9 mouse cellular contexts compared by ENCODE assay signal in the genomic region with DNA sequence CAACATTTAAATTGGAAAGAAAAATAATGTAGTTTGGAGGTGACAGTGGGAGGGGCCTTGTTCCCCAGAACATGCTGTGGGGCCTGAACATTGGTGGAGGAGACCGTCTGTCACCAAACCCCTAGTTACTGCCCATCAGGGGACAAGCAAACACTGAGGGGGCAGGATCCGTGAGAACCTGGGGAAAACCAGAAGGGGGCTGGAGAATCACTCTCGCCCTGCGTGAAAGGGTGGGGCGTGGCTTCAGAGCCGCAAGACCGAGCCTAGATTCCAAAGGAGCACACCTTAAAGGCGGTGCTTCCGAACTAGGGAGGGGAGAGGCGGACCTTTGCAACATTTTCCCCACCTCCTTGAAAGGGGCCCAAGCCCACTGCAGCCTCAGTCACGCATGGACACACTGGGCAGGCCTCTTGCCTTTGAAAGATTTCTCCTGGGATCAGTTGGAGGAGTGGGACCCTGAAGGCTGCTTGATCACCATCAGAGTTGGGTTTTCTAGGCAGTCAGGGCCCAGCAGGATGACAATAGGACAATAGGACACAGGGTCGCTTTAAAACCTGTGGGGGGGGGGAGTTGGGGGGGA. TPM values are rescaled to one million over a fixed set of nuclear protein-coding genes. Genes with fewer than 3 reads are reported as not detected.
DNase-seq lines count a peak whose midpoint lies in the region; ATAC-seq lines count a peak whose summit lies in the region.
"Had no signal": no experiment of that assay in that cellular context is flagged by ENCODE, and none has a peak within 500 bp of the region (broad histone marks: within the 10 kb centered on the region; RNA-seq: fewer than 3 reads in every experiment).

No protein-coding gene starts in this region.

- peaks cover 21% of the 10 kb centered on the region for H3K36me3 ChIP-seq in heart, embryonic 13.5 days
- H3K36me3 ChIP-seq in intestine, embryonic 16.5 days (ENCODE audit: control insufficient read depth, insufficient read depth, low read length): no peaks in the 10 kb centered on the region
- H3K36me3 ChIP-seq in midbrain, embryonic 11.5 days (ENCODE audit: control insufficient read depth, insufficient read depth, low read length): peaks cover 21% of the 10 kb centered on the region

- H3K4me3 ChIP-seq in heart, embryonic 13.5 days: peak overlapping the region; percentile 68
- peak overlapping the region; percentile 62 for H3K4me3 ChIP-seq in intestine, embryonic 16.5 days (ENCODE audit: low read length)
- H3K4me3 ChIP-seq in midbrain, embryonic 11.5 days (ENCODE audit: low read depth, low read length): peak overlapping the region; percentile 63
- H3K4me3 ChIP-seq: erythroblast, embryonic 14.5 days had no signal

- H3K27ac ChIP-seq in heart, embryonic 13.5 days (replicated peaks): peak overlapping the region; percentile 37; the same call in 1 of the 2 replicates
- peak overlapping the region; percentile 5; the same call in 1 of the 2 replicates for H3K27ac ChIP-seq in intestine, embryonic 16.5 days (ENCODE audit: low read length)
- H3K27ac ChIP-seq in midbrain, embryonic 11.5 days (ENCODE audit: low read depth, low read length): no peak overlapping the region

- peaks cover 34% of the 10 kb centered on the region for H3K4me1 ChIP-seq in heart, embryonic 13.5 days
- H3K4me1 ChIP-seq in intestine, embryonic 16.5 days (ENCODE audit: control insufficient read depth, insufficient read depth, low read length): peaks cover 22% of the 10 kb centered on the region
- peaks cover 11% of the 10 kb centered on the region for H3K4me1 ChIP-seq in midbrain, embryonic 11.5 days (ENCODE audit: control insufficient read depth, insufficient read depth, low read length)

- DNase-seq in heart, postnatal 14 days: no peak
- DNase-seq in embryo, embryonic 11 days: peak; percentile 35
- DNase-seq in midbrain, embryonic 11.5 days (ENCODE audit: low spot score, missing footprints): peak; percentile 91
- DNase-seq in gastrocnemius, postnatal 10 days: no peak
- no peak for DNase-seq in adrenal gland, postnatal 10 days
- DNase-seq in right cerebral cortex, postnatal 4 days: no peak

- H3K27me3 ChIP-seq in heart, embryonic 13.5 days (replicated peaks): peaks cover 61% of the 10 kb centered on the region
- peaks cover 43% of the 10 kb centered on the region for H3K27me3 ChIP-seq in intestine, embryonic 16.5 days (replicated peaks; ENCODE audit: control insufficient read depth, insufficient read depth, low read length)
- peaks cover 12% of the 10 kb centered on the region for H3K27me3 ChIP-seq in midbrain, embryonic 11.5 days (ENCODE audit: control insufficient read depth, insufficient read depth, low read length)

- peak overlapping the region; percentile 82 for H3K9ac ChIP-seq in heart, embryonic 13.5 days
- peak overlapping the region; percentile 63; the same call in 1 of the 2 replicates for H3K9ac ChIP-seq in intestine, embryonic 16.5 days (ENCODE audit: low read depth, low read length)
- H3K9ac ChIP-seq in midbrain, embryonic 11.5 days (ENCODE audit: low read length): no peak overlapping the region; the same call in 1 of the 2 replicates

- intact Hi-C loops in heart, postnatal 14 days (cut with DNase I): no loop called here

- H3K4me2 ChIP-seq in heart, embryonic 13.5 days: peak overlapping the region; percentile 90
- H3K4me2 ChIP-seq in intestine, embryonic 16.5 days (ENCODE audit: low read depth, low read length): peak overlapping the region; percentile 90
- peak overlapping the region; percentile 91 for H3K4me2 ChIP-seq in midbrain, embryonic 11.5 days

- 7% methylated on average over 12 of the region's 12 CpGs for WGBS in heart, embryonic 13.5 days
- WGBS in intestine, embryonic 16.5 days: 9% methylated on average over 12 of the region's 12 CpGs
- 3% methylated on average over 12 of the region's 12 CpGs for WGBS in midbrain, embryonic 11.5 days

- ATAC-seq in heart, embryonic 13.5 days (ENCODE audit: extremely low read depth, insufficient number of reproducible peaks, low FRiP score, low TSS enrichment): no peak
- no peak; the same call in 1 of the 2 replicates for ATAC-seq in intestine, embryonic 16.5 days
- ATAC-seq in midbrain, embryonic 11.5 days (ENCODE audit: low FRiP score): no peak

- 0 out of 2 replicates have a peak, but pooled peaks cover 3% of the 10 kb centered on the region for H3K9me3 ChIP-seq in heart, embryonic 13.5 days
- H3K9me3 ChIP-seq in intestine, embryonic 16.5 days (ENCODE audit: control insufficient read depth, low read length): peaks cover 7% of the 10 kb centered on the region; the same call in 1 of the 2 replicates
- peaks cover 23% of the 10 kb centered on the region for H3K9me3 ChIP-seq in midbrain, embryonic 11.5 days (ENCODE audit: control insufficient read depth, low read length)

RNA-seq across cellular contexts. Expression of a gene that starts 1.3 kb away (rescaled TPM):
- polyA plus RNA-seq in heart, embryonic 13.5 days (2015; fragmentation: Nextera tagmentation; extraction: Ambion mirVana): 1.3 and 1.4 TPM in 2 replicates
- total RNA-seq in heart, postnatal 14 days (2021): 10 to 100 TPM in 1 of 2 experiments, 1 to 10 TPM in 1; 10.0 to 11.5 TPM
- 0.51 and 0.70 TPM in 2 replicates for polyA plus RNA-seq in intestine, embryonic 16.5 days (2015; fragmentation: Nextera tagmentation; extraction: Ambion mirVana)
- polyA plus RNA-seq in midbrain, embryonic 11.5 days (2014; fragmentation: Nextera tagmentation; extraction: Ambion mirVana): 4.1 and 4.9 TPM in 2 replicates
- under 1 TPM; 0.73 to 0.88 TPM for total RNA-seq in gastrocnemius, postnatal 10 days (2021)
- total RNA-seq in adrenal gland, postnatal 10 days (2021): 1 to 10 TPM; 4.4 to 6.5 TPM

RNA-seq across cellular contexts. Expression of a gene that starts 22.6 kb away (rescaled TPM):
- polyA plus RNA-seq in heart, embryonic 13.5 days (2015; fragmentation: Nextera tagmentation; extraction: Ambion mirVana): 11.9 and 12.2 TPM in 2 replicates
- 10 to 100 TPM; 32.4 to 35.0 TPM for total RNA-seq in heart, postnatal 14 days (2021)
- 9.1 and 9.5 TPM in 2 replicates for polyA plus RNA-seq in intestine, embryonic 16.5 days (2015; fragmentation: Nextera tagmentation; extraction: Ambion mirVana)
- polyA plus RNA-seq in midbrain, embryonic 11.5 days (2014; fragmentation: Nextera tagmentation; extraction: Ambion mirVana): 7.8 and 8.9 TPM in 2 replicates
- 10 to 100 TPM; 11.4 to 11.5 TPM for total RNA-seq in gastrocnemius, postnatal 10 days (2021)
- total RNA-seq in adrenal gland, postnatal 10 days (2021): 10 to 100 TPM; 13.9 to 22.1 TPM

Comparison
In these comparisons a context has a peak if more than half of its experiments do, and no peak if none do; other contexts are left out.
1. DNase-seq: peak in embryo, embryonic 11 days (single experiment) and midbrain, embryonic 11.5 days (single experiment); none in heart, postnatal 14 days (0 of 2), gastrocnemius, postnatal 10 days (single experiment), adrenal gland, postnatal 10 days (single experiment) and right cerebral cortex, postnatal 4 days (single experiment).
2. Peak in every context shown above with its lines, with median percentiles within 50 percentile points of each other: H3K4me2 ChIP-seq and H3K4me3 ChIP-seq.